Mouse (Mus musculus): ENCODE data around the gene Ubac2.

GRCm38 (mm10) chr14:121990897-121991296, 112.5 kb downstream of the Ubac2 start:
- TF ChIP-seq POLR2A (IDR thresholded peaks at IDR 0.05; ENCODE audit: borderline replicate concordance, extremely low read depth, low read depth, low read length) (no peak), CTCF (IDR thresholded peaks at IDR 0.05; ENCODE audit: insufficient read depth, low read length) (no peak)

Measured in lung, adult 2 months (tissue).